Mouse (Mus musculus): ENCODE data around the gene Fermt1. TPM values are rescaled to one million over a fixed set of nuclear protein-coding genes. Genes with fewer than 3 reads are reported as not detected.

Gene Fermt1
- polyA plus RNA-seq, 1 experiment from 2014 or later = 8.6 TPM

- H3K4me1 ChIP-seq (replicated peaks) = no peaks in the 10 kb centered on the region
- H3K36me3 ChIP-seq = no peaks in the 10 kb centered on the region
- H3K27me3 ChIP-seq (ENCODE audit: insufficient read depth, poor library complexity, severe bottlenecking) = peaks cover 15% of the 10 kb centered on the region
- H3K27ac ChIP-seq = no peak overlapping the region
- WGBS = 88% methylated on average over 14 of the region's 14 CpGs
- H3K4me3 ChIP-seq = no peak overlapping the region
- no peaks in the 10 kb centered on the region for H3K9me3 ChIP-seq
- no peak for DNase-seq (ENCODE audit: low spot score)
Measured at GRCm38 (mm10) chr2:132939056-132939455, 6.7 kb downstream of the Fermt1 start.

GRCm38 (mm10) chr2:132936176-132936575, 9.5 kb downstream of the Fermt1 start:
- H3K4me1 ChIP-seq (replicated peaks) = no peaks in the 10 kb centered on the region
- H3K4me3 ChIP-seq = no peak overlapping the region
- H3K27me3 ChIP-seq (ENCODE audit: insufficient read depth, poor library complexity, severe bottlenecking) = no peaks in the 10 kb centered on the region
- H3K9me3 ChIP-seq = no peaks in the 10 kb centered on the region
- H3K36me3 ChIP-seq = no peaks in the 10 kb centered on the region
- H3K27ac ChIP-seq = no peak overlapping the region
- 89% methylated on average over 4 of the region's 4 CpGs for WGBS
- DNase-seq (ENCODE audit: low spot score) = no peak

- no peak for DNase-seq (ENCODE audit: low spot score)
- H3K27me3 ChIP-seq (ENCODE audit: insufficient read depth, poor library complexity, severe bottlenecking) = no peaks in the 10 kb centered on the region
- H3K36me3 ChIP-seq = no peaks in the 10 kb centered on the region
- no peaks in the 10 kb centered on the region for H3K4me1 ChIP-seq (replicated peaks)
- no peak overlapping the region for H3K27ac ChIP-seq
- WGBS = 94% methylated on average over 4 of the region's 4 CpGs
- no peaks in the 10 kb centered on the region for H3K9me3 ChIP-seq
- no peak overlapping the region for H3K4me3 ChIP-seq
Measured at GRCm38 (mm10) chr2:132934711-132935110, 11.0 kb downstream of the Fermt1 start.

- Histone ChIP-seq H3K36me3 (no peaks in the 10 kb centered on the region), H3K27ac (no peak overlapping the region), H3K9me3 (no peaks in the 10 kb centered on the region), H3K4me3 (no peak overlapping the region), H3K27me3 (ENCODE audit: insufficient read depth, poor library complexity, severe bottlenecking) (no peaks in the 10 kb centered on the region), H3K4me1 (replicated peaks) (no peaks in the 10 kb centered on the region)
- no peak for DNase-seq (ENCODE audit: low spot score)
- 88% methylated on average over 2 of the region's 2 CpGs for WGBS
Measured at GRCm38 (mm10) chr2:132934142-132934541, 11.6 kb downstream of the Fermt1 start.

- no peaks in the 10 kb centered on the region for H3K4me1 ChIP-seq (replicated peaks)
- H3K27me3 ChIP-seq (ENCODE audit: insufficient read depth, poor library complexity, severe bottlenecking) = no peaks in the 10 kb centered on the region
- no peaks in the 10 kb centered on the region for H3K9me3 ChIP-seq
- H3K27ac ChIP-seq = no peak overlapping the region
- no peak overlapping the region for H3K4me3 ChIP-seq
- no peaks in the 10 kb centered on the region for H3K36me3 ChIP-seq
- 84% methylated on average over 2 of the region's 2 CpGs for WGBS
- DNase-seq (ENCODE audit: low spot score) = no peak
Measured at GRCm38 (mm10) chr2:132928999-132929398, 16.7 kb downstream of the Fermt1 start.

- H3K36me3 ChIP-seq = no peaks in the 10 kb centered on the region
- H3K4me3 ChIP-seq = no peak overlapping the region
- WGBS = 65% methylated on average over 2 of the region's 2 CpGs
- H3K27ac ChIP-seq = no peak overlapping the region
- H3K9me3 ChIP-seq = no peaks in the 10 kb centered on the region
- DNase-seq (ENCODE audit: low spot score) = no peak
- no peaks in the 10 kb centered on the region for H3K27me3 ChIP-seq (ENCODE audit: insufficient read depth, poor library complexity, severe bottlenecking)
- no peaks in the 10 kb centered on the region for H3K4me1 ChIP-seq (replicated peaks)
Measured at GRCm38 (mm10) chr2:132927871-132928270, 17.8 kb downstream of the Fermt1 start.

GRCm38 (mm10) chr2:132927298-132927697, 18.4 kb downstream of the Fermt1 start:
- 84% methylated on average over 2 of the region's 2 CpGs for WGBS
- Histone ChIP-seq H3K27me3 (ENCODE audit: insufficient read depth, poor library complexity, severe bottlenecking) (no peaks in the 10 kb centered on the region), H3K36me3 (no peaks in the 10 kb centered on the region), H3K4me1 (replicated peaks) (peaks cover 2% of the 10 kb centered on the region), H3K4me3 (no peak overlapping the region), H3K27ac (no peak overlapping the region), H3K9me3 (no peaks in the 10 kb centered on the region)
- no peak for DNase-seq (ENCODE audit: low spot score)

GRCm38 (mm10) chr2:132923290-132924085, 22.2 kb downstream of the Fermt1 start:
- Histone ChIP-seq H3K4me1 (replicated peaks) (peaks cover 7% of the 10 kb centered on the region), H3K36me3 (no peaks in the 10 kb centered on the region), H3K9me3 (no peaks in the 10 kb centered on the region), H3K27ac (no peak overlapping the region), H3K27me3 (ENCODE audit: insufficient read depth, poor library complexity, severe bottlenecking) (no peaks in the 10 kb centered on the region), H3K4me3 (no peak overlapping the region)
- no peak for DNase-seq (ENCODE audit: low spot score)
- 50% methylated on average over 8 of the region's 8 CpGs for WGBS

GRCm38 (mm10) chr2:132922076-132922873, 23.4 kb downstream of the Fermt1 start:
- peaks cover 7% of the 10 kb centered on the region for H3K4me1 ChIP-seq (replicated peaks)
- 74% methylated on average over 9 of the region's 9 CpGs for WGBS
- no peaks in the 10 kb centered on the region for H3K36me3 ChIP-seq
- H3K4me3 ChIP-seq = no peak overlapping the region
- no peaks in the 10 kb centered on the region for H3K9me3 ChIP-seq
- H3K27me3 ChIP-seq (ENCODE audit: insufficient read depth, poor library complexity, severe bottlenecking) = no peaks in the 10 kb centered on the region
- DNase-seq (ENCODE audit: low spot score) = no peak
- no peak overlapping the region for H3K27ac ChIP-seq

GRCm38 (mm10) chr2:132914785-132915184, 30.9 kb downstream of the Fermt1 start:
- Histone ChIP-seq H3K9me3 (no peaks in the 10 kb centered on the region), H3K27me3 (ENCODE audit: insufficient read depth, poor library complexity, severe bottlenecking) (no peaks in the 10 kb centered on the region), H3K4me1 (replicated peaks) (no peaks in the 10 kb centered on the region), H3K36me3 (no peaks in the 10 kb centered on the region), H3K4me3 (no peak overlapping the region), H3K27ac (no peak overlapping the region)
- DNase-seq (ENCODE audit: low spot score) = no peak
- 89% methylated on average over 1 of the region's 1 CpGs for WGBS

GRCm38 (mm10) chr2:132906763-132907162, 38.9 kb downstream of the Fermt1 start:
- peak; percentile 20 for DNase-seq (ENCODE audit: low spot score)
- Histone ChIP-seq H3K36me3 (no peaks in the 10 kb centered on the region), H3K4me1 (replicated peaks) (no peaks in the 10 kb centered on the region), H3K4me3 (no peak overlapping the region), H3K27ac (no peak overlapping the region), H3K27me3 (ENCODE audit: insufficient read depth, poor library complexity, severe bottlenecking) (no peaks in the 10 kb centered on the region), H3K9me3 (no peaks in the 10 kb centered on the region)
- WGBS = 30% methylated on average over 8 of the region's 8 CpGs

GRCm38 (mm10) chr2:132904961-132905360, 40.7 kb downstream of the Fermt1 start:
- H3K27ac ChIP-seq = no peak overlapping the region
- no peaks in the 10 kb centered on the region for H3K36me3 ChIP-seq
- H3K4me1 ChIP-seq (replicated peaks) = no peaks in the 10 kb centered on the region
- H3K9me3 ChIP-seq = no peaks in the 10 kb centered on the region
- H3K27me3 ChIP-seq (ENCODE audit: insufficient read depth, poor library complexity, severe bottlenecking) = no peaks in the 10 kb centered on the region
- WGBS = 74% methylated on average over 2 of the region's 2 CpGs
- DNase-seq (ENCODE audit: low spot score) = no peak
- H3K4me3 ChIP-seq = no peak overlapping the region

GRCm38 (mm10) chr2:132903498-132903897, 42.2 kb downstream of the Fermt1 start:
- Histone ChIP-seq H3K27ac (no peak overlapping the region), H3K9me3 (no peaks in the 10 kb centered on the region), H3K4me3 (no peak overlapping the region), H3K36me3 (no peaks in the 10 kb centered on the region), H3K4me1 (replicated peaks) (no peaks in the 10 kb centered on the region), H3K27me3 (ENCODE audit: insufficient read depth, poor library complexity, severe bottlenecking) (no peaks in the 10 kb centered on the region)
- peak; percentile 16 for DNase-seq (ENCODE audit: low spot score)
- WGBS = 40% methylated on average over 3 of the region's 3 CpGs
